Mouse (Mus musculus) heart, embryonic 11.5 days (tissue): ENCODE measurements around the gene Eif3c. TPM values are rescaled to one million over a fixed set of nuclear protein-coding genes. Genes with fewer than 3 reads are reported as not detected.

ENCODE experiments used
- ATAC-seq: fragments of 200-750 bp; cut with Nextera tagmentation; replicated peaks from 2 replicates; pipeline ENCODE4 v1.8.0; 2017; ENCODE audit warnings: moderate library complexity; ENCODE audit not compliant: insufficient number of reproducible peaks, low FRiP score, low TSS enrichment
- H3K27ac ChIP-seq: fragments of 300-500 bp; sonication (generic); 2 replicates; pipeline ENCODE4 v1.5.1; 2014; ENCODE audit warnings: mild to moderate bottlenecking, low read depth, low read length
- H3K27me3 ChIP-seq: fragments of 300-500 bp; sonication (generic); 2 replicates; pipeline ENCODE4 v1.6.1; 2014; ENCODE audit warnings: mild to moderate bottlenecking, low read length, mixed read lengths; ENCODE audit not compliant: control insufficient read depth, insufficient read depth
- H3K36me3 ChIP-seq: fragments of 300-500 bp; sonication (generic); 2 replicates; pipeline ENCODE4 v1.6.1; 2014; ENCODE audit warnings: mild to moderate bottlenecking, low read length, moderate library complexity, mixed read lengths; ENCODE audit not compliant: control insufficient read depth, insufficient read depth
- H3K4me1 ChIP-seq: fragments of 300-500 bp; sonication (generic); 2 replicates; pipeline ENCODE4 v1.6.1; 2014; ENCODE audit warnings: low read length; ENCODE audit not compliant: control insufficient read depth, insufficient read depth
- H3K4me2 ChIP-seq: fragments of 300-500 bp; sonication (generic); 2 replicates; pipeline ENCODE4 v1.6.1; 2014; ENCODE audit warnings: mild to moderate bottlenecking, moderate library complexity
- H3K4me3 ChIP-seq: fragments of 300-500 bp; sonication (generic); 2 replicates; pipeline ENCODE4 v1.5.1; 2014; ENCODE audit warnings: low read depth, low read length
- H3K9ac ChIP-seq: fragments of 300-500 bp; sonication (generic); 2 replicates; pipeline ENCODE4 v1.6.1; 2014; ENCODE audit warnings: mild to moderate bottlenecking, low read depth, low read length, moderate library complexity
- H3K9me3 ChIP-seq: fragments of 300-500 bp; sonication (generic); replicated peaks from 2 replicates; pipeline ENCODE4 v1.6.1; 2016; ENCODE audit warnings: low read length; ENCODE audit not compliant: control insufficient read depth
- WGBS: fragments of 180-500 bp; shearing (Covaris S2); extraction: QIAGEN DNeasy Blood & Tissue Kit; methylation state at CpG from one replicate; pipeline ENCODE4 v1.1.7; 2014; ENCODE audit not compliant: insufficient replicate concordance; 5-methylcytosine and 5-hydroxymethylcytosine counted together
- polyA plus RNA-seq: library from polyadenylated mRNA; unstranded; fragments of >200 nt; fragmentation: Nextera tagmentation; extraction: Ambion mirVana; gene quantifications from 2 replicates; pipeline ENCODE4 v1.2.1, GENCODE M21; 2014

Gene Eif3c
- polyA plus RNA-seq, 1 experiment from 2014 or later = 129 TPM

GRCm38 (mm10) chr7:126582759-126583158 is 16.5 kb upstream of the Eif3c start:
- 3% methylated on average over 20 of the region's 20 CpGs for WGBS
- peak overlapping the region; percentile 78 for H3K9ac ChIP-seq
- peaks cover 8% of the 10 kb centered on the region; the same call in 1 of the 2 replicates for H3K4me1 ChIP-seq
- peaks cover 8% of the 10 kb centered on the region for H3K27me3 ChIP-seq
- no peaks in the 10 kb centered on the region for H3K9me3 ChIP-seq
- H3K4me2 ChIP-seq = peak overlapping the region; percentile 93
- no peaks in the 10 kb centered on the region for H3K36me3 ChIP-seq
- no peak for ATAC-seq
- H3K27ac ChIP-seq = no peak overlapping the region
- H3K4me3 ChIP-seq = peak overlapping the region; percentile 61

GRCm38 (mm10) chr7:126581661-126582060 is 15.4 kb upstream of the Eif3c start:
- Histone ChIP-seq H3K4me3 (no peak overlapping the region), H3K4me2 (no peak overlapping the region), H3K4me1 (peaks cover 8% of the 10 kb centered on the region; the same call in 1 of the 2 replicates), H3K27me3 (peaks cover 8% of the 10 kb centered on the region; the same call in 1 of the 2 replicates), H3K9me3 (no peaks in the 10 kb centered on the region), H3K9ac (no peak overlapping the region), H3K27ac (no peak overlapping the region), H3K36me3 (no peaks in the 10 kb centered on the region)
- 69% methylated on average over 6 of the region's 6 CpGs for WGBS
- ATAC-seq = no peak

GRCm38 (mm10) chr7:126579172-126579571 is 13.0 kb upstream of the Eif3c start:
- Histone ChIP-seq H3K9me3 (no peaks in the 10 kb centered on the region), H3K27me3 (no peaks in the 10 kb centered on the region), H3K4me1 (peaks cover 8% of the 10 kb centered on the region; the same call in 1 of the 2 replicates), H3K4me2 (no peak overlapping the region), H3K36me3 (no peaks in the 10 kb centered on the region), H3K9ac (no peak overlapping the region), H3K27ac (no peak overlapping the region), H3K4me3 (no peak overlapping the region)
- 47% methylated on average over 8 of the region's 8 CpGs for WGBS
- ATAC-seq = no peak

- Histone ChIP-seq H3K27ac (no peak overlapping the region), H3K4me1 (peaks cover 2% of the 10 kb centered on the region; the same call in 1 of the 2 replicates), H3K27me3 (no peaks in the 10 kb centered on the region), H3K9me3 (no peaks in the 10 kb centered on the region), H3K9ac (no peak overlapping the region), H3K36me3 (peaks cover 2% of the 10 kb centered on the region; the same call in 1 of the 2 replicates), H3K4me2 (no peak overlapping the region), H3K4me3 (no peak overlapping the region)
- 38% methylated on average over 8 of the region's 8 CpGs for WGBS
- ATAC-seq = no peak
Measured at GRCm38 (mm10) chr7:126576946-126577345, 10.7 kb upstream of the Eif3c start.

- Histone ChIP-seq H3K9me3 (no peaks in the 10 kb centered on the region), H3K4me1 (0 out of 2 replicates have a peak, but pooled peaks cover 2% of the 10 kb centered on the region), H3K9ac (peak overlapping the region; percentile 85), H3K27ac (peak overlapping the region; percentile 74), H3K4me3 (peak overlapping the region; percentile 97), H3K27me3 (no peaks in the 10 kb centered on the region), H3K4me2 (peak overlapping the region; percentile 76), H3K36me3 (peaks cover 27% of the 10 kb centered on the region)
- under 1% methylated on average over 28 of the region's 28 CpGs for WGBS
- ATAC-seq = 0 out of 2 replicates have a peak, but pooled peaks have one; percentile 14
Measured at GRCm38 (mm10) chr7:126565693-126566092, 518 bp downstream of the Eif3c start.

- Histone ChIP-seq H3K4me3 (no peak overlapping the region), H3K4me1 (no peaks in the 10 kb centered on the region), H3K36me3 (peaks cover 66% of the 10 kb centered on the region), H3K27ac (no peak overlapping the region), H3K9me3 (no peaks in the 10 kb centered on the region), H3K9ac (no peak overlapping the region), H3K27me3 (no peaks in the 10 kb centered on the region), H3K4me2 (no peak overlapping the region)
- 90% methylated on average over 5 of the region's 5 CpGs for WGBS
- no peak for ATAC-seq
Measured at GRCm38 (mm10) chr7:126556635-126557034, 9.6 kb downstream of the Eif3c start.

GRCm38 (mm10) chr7:126554796-126555195 is 11.4 kb downstream of the Eif3c start:
- Histone ChIP-seq H3K4me2 (no peak overlapping the region), H3K9ac (no peak overlapping the region), H3K4me1 (no peaks in the 10 kb centered on the region), H3K4me3 (no peak overlapping the region), H3K27me3 (no peaks in the 10 kb centered on the region), H3K36me3 (peaks cover 68% of the 10 kb centered on the region), H3K27ac (no peak overlapping the region), H3K9me3 (no peaks in the 10 kb centered on the region)
- 86% methylated on average over 1 of the region's 1 CpGs for WGBS
- no peak for ATAC-seq

GRCm38 (mm10) chr7:126545631-126546030 is 20.6 kb downstream of the Eif3c start:
- H3K36me3 ChIP-seq = peaks cover 30% of the 10 kb centered on the region
- H3K27me3 ChIP-seq = no peaks in the 10 kb centered on the region
- no peak overlapping the region for H3K4me3 ChIP-seq
- 87% methylated on average over 2 of the region's 2 CpGs for WGBS
- no peaks in the 10 kb centered on the region for H3K9me3 ChIP-seq
- ATAC-seq = no peak
- no peak overlapping the region for H3K27ac ChIP-seq
- no peaks in the 10 kb centered on the region; the same call in 1 of the 2 replicates for H3K4me1 ChIP-seq
- H3K9ac ChIP-seq = no peak overlapping the region
- H3K4me2 ChIP-seq = no peak overlapping the region

GRCm38 (mm10) chr7:126541661-126542060 is 24.6 kb downstream of the Eif3c start:
- Histone ChIP-seq H3K4me2 (no peak overlapping the region), H3K4me1 (no peaks in the 10 kb centered on the region; the same call in 1 of the 2 replicates), H3K27me3 (peaks cover 6% of the 10 kb centered on the region), H3K36me3 (peaks cover 8% of the 10 kb centered on the region; the same call in 1 of the 2 replicates), H3K27ac (no peak overlapping the region), H3K9ac (no peak overlapping the region), H3K4me3 (no peak overlapping the region), H3K9me3 (no peaks in the 10 kb centered on the region)
- WGBS = 72% methylated on average over 1 of the region's 1 CpGs
- no peak for ATAC-seq
